8 mouse cellular contexts compared by ENCODE assay signal in genomic region chr11:23954323-23954722, GRCm38 (mm10). TPM values are rescaled to one million over a fixed set of nuclear protein-coding genes. Genes with fewer than 3 reads are reported as not detected.
A peak's percentile ranks its signal among the peaks of the same experiment; 100 is the strongest.
DNase-seq lines count a peak whose midpoint lies in the region; ATAC-seq and TF ChIP-seq lines count a peak whose summit lies in the region.

No protein-coding gene starts in this region.

- peak; percentile 41 for TF ChIP-seq CTCF in E14TG2a.4 (conservative IDR thresholded peaks at IDR 0.05; ENCODE audit: low read length)

- DNase-seq in heart, adult 8-10 months (ENCODE audit: low spot score) = no peak
- DNase-seq in embryo, embryonic 9.5 days (ENCODE audit: extremely low spot score) = peak; percentile 6
- DNase-seq in midbrain, embryonic 14.5 days = peak; percentile 80
- DNase-seq in urinary bladder, postnatal 36 days (ENCODE audit: low spot score in 2 of 2) = no peak
- DNase-seq in gastrocnemius, postnatal 25 days = no peak
- no peak for DNase-seq in left cerebral cortex, adult 11 months (ENCODE audit: low spot score)

- H3K27ac ChIP-seq in heart, embryonic 16.5 days (ENCODE audit: low read length) = no peak overlapping the region
- H3K27ac ChIP-seq in midbrain, embryonic 14.5 days (replicated peaks; ENCODE audit: low read depth, low read length) = no peak overlapping the region

- H3K4me2 ChIP-seq in heart, embryonic 16.5 days (ENCODE audit: low read depth, low read length) = peak overlapping the region; percentile 44
- peak overlapping the region; percentile 19; the same call in 1 of the 2 replicates for H3K4me2 ChIP-seq in midbrain, embryonic 14.5 days (ENCODE audit: low read length)

- peaks cover 2% of the 10 kb centered on the region; the same call in 1 of the 2 replicates for H3K27me3 ChIP-seq in heart, embryonic 16.5 days (ENCODE audit: control insufficient read depth, insufficient read depth, low read length)
- H3K27me3 ChIP-seq in E14TG2a.4 (ENCODE audit: insufficient read depth, low read length) = peaks cover 8% of the 10 kb centered on the region
- no peaks in the 10 kb centered on the region for H3K27me3 ChIP-seq in midbrain, embryonic 14.5 days (ENCODE audit: control insufficient read depth, insufficient read depth, low read length)

- no peaks in the 10 kb centered on the region for H3K36me3 ChIP-seq in heart, embryonic 16.5 days (ENCODE audit: control insufficient read depth, insufficient read depth)
- H3K36me3 ChIP-seq in E14TG2a.4 (ENCODE audit: insufficient read depth, low read length) = no peaks in the 10 kb centered on the region
- H3K36me3 ChIP-seq in midbrain, embryonic 14.5 days (ENCODE audit: control insufficient read depth, insufficient read depth, low read length) = no peaks in the 10 kb centered on the region

- H3K9ac ChIP-seq in heart, embryonic 16.5 days (ENCODE audit: low read length) = no peak overlapping the region; the same call in 1 of the 2 replicates
- no peak overlapping the region for H3K9ac ChIP-seq in midbrain, embryonic 14.5 days (replicated peaks; ENCODE audit: low read length)

- no peak overlapping the region for H3K4me3 ChIP-seq in heart, embryonic 16.5 days (ENCODE audit: low read length)
- H3K4me3 ChIP-seq in E14TG2a.4 (replicated peaks; ENCODE audit: low read length) = 0 out of 2 replicates have a peak overlapping the region, but pooled peaks have one; percentile 35
- H3K4me3 ChIP-seq in midbrain, embryonic 14.5 days (replicated peaks; ENCODE audit: low read depth, low read length) = no peak overlapping the region

- 1% methylated on average over 4 of the region's 4 CpGs for WGBS in heart, embryonic 16.5 days
- WGBS in midbrain, embryonic 14.5 days = 5% methylated on average over 4 of the region's 4 CpGs

- no peaks in the 10 kb centered on the region for H3K4me1 ChIP-seq in heart, embryonic 16.5 days (ENCODE audit: control insufficient read depth, insufficient read depth, low read length)
- H3K4me1 ChIP-seq in E14TG2a.4 (replicated peaks; ENCODE audit: low read depth, low read length) = peaks cover 7% of the 10 kb centered on the region
- H3K4me1 ChIP-seq in midbrain, embryonic 14.5 days (ENCODE audit: control insufficient read depth, insufficient read depth, low read length) = no peaks in the 10 kb centered on the region

- peaks cover 3% of the 10 kb centered on the region; the same call in 1 of the 2 replicates for H3K9me3 ChIP-seq in heart, embryonic 16.5 days (replicated peaks; ENCODE audit: control insufficient read depth, low read length)
- peaks cover 10% of the 10 kb centered on the region for H3K9me3 ChIP-seq in E14TG2a.4 (ENCODE audit: low read length)
- H3K9me3 ChIP-seq in midbrain, embryonic 14.5 days (ENCODE audit: control insufficient read depth, low read length) = no peaks in the 10 kb centered on the region

- ATAC-seq in heart, embryonic 16.5 days (replicated peaks; ENCODE audit: extremely low read depth, insufficient read depth, low FRiP score) = no peak
- ATAC-seq in midbrain, embryonic 14.5 days (ENCODE audit: low FRiP score, low TSS enrichment) = no peak

RNA-seq across cellular contexts. Expression of gene Papolg, which starts 59.3 kb away (rescaled TPM):
- 9.1 and 9.5 TPM in 2 replicates for polyA plus RNA-seq in heart, embryonic 16.5 days (2015; fragmentation: Nextera tagmentation; extraction: Ambion mirVana)
- 1 to 10 TPM; 7.8 to 8.6 (median 8.3) TPM for total RNA-seq in heart, adult 8-10 months (2022)
- polyA plus RNA-seq in midbrain, embryonic 14.5 days (2014; fragmentation: Nextera tagmentation; extraction: Ambion mirVana) = 22.6 and 28.1 TPM in 2 replicates
- 1 to 10 TPM; 3.5 to 4.6 TPM for total RNA-seq in gastrocnemius, postnatal 25 days (2021)

Comparison
In these comparisons a context has a peak if more than half of its experiments do, and no peak if none do; other contexts are left out.
1. DNase-seq: peak in embryo, embryonic 9.5 days (single experiment) and midbrain, embryonic 14.5 days (single experiment); none in heart, adult 8-10 months (single experiment), urinary bladder, postnatal 36 days (0 of 2), gastrocnemius, postnatal 25 days (single experiment) and left cerebral cortex, adult 11 months (single experiment).